Mouse (Mus musculus): Measurements from ENCODE around the gene Prrc2b. TPM values are rescaled to one million over a fixed set of nuclear protein-coding genes. Genes with fewer than 3 reads are reported as not detected.
A peak's percentile ranks its signal among the peaks of the same experiment; 100 is the strongest.

The Prrc2b gene
- polyA plus RNA-seq, 1 experiment from 2014 or later = 33.6 TPM

- DNase-seq (ENCODE audit: low spot score) = no peak
Measured at GRCm38 (mm10) chr2:32160967-32161366, 10.1 kb downstream of the Prrc2b start.

GRCm38 (mm10) chr2:32162102-32162501, 11.2 kb downstream of the Prrc2b start:
- no peak for DNase-seq (ENCODE audit: low spot score)

GRCm38 (mm10) chr2:32162646-32163045, 11.8 kb downstream of the Prrc2b start:
- DNase-seq (ENCODE audit: low spot score) = no peak

GRCm38 (mm10) chr2:32163057-32163456, 12.2 kb downstream of the Prrc2b start:
- no peak for DNase-seq (ENCODE audit: low spot score)

GRCm38 (mm10) chr2:32164503-32164902, 13.6 kb downstream of the Prrc2b start:
- DNase-seq (ENCODE audit: low spot score) = no peak

- no peak for DNase-seq (ENCODE audit: low spot score)
Measured at GRCm38 (mm10) chr2:32165040-32165800, 14.3 kb downstream of the Prrc2b start.

- peak; percentile 72 for DNase-seq (ENCODE audit: low spot score)
Measured at GRCm38 (mm10) chr2:32166581-32166980, 15.7 kb downstream of the Prrc2b start.

- no peak for DNase-seq (ENCODE audit: low spot score)
Measured at GRCm38 (mm10) chr2:32167034-32167770, 16.3 kb downstream of the Prrc2b start.

- peak; percentile 93 for DNase-seq (ENCODE audit: low spot score)
Measured at GRCm38 (mm10) chr2:32167819-32168218, 16.9 kb downstream of the Prrc2b start.

GRCm38 (mm10) chr2:32169292-32169691, 18.4 kb downstream of the Prrc2b start:
- no peak for DNase-seq (ENCODE audit: low spot score)

- no peak for DNase-seq (ENCODE audit: low spot score)
Measured at GRCm38 (mm10) chr2:32170010-32170409, 19.1 kb downstream of the Prrc2b start.

GRCm38 (mm10) chr2:32171658-32172433, 21.0 kb downstream of the Prrc2b start:
- no peak for DNase-seq (ENCODE audit: low spot score)

GRCm38 (mm10) chr2:32174170-32174741, 23.4 kb downstream of the Prrc2b start:
- no peak for DNase-seq (ENCODE audit: low spot score)

GRCm38 (mm10) chr2:32175051-32175466, 24.2 kb downstream of the Prrc2b start:
- peak; percentile 60 for DNase-seq (ENCODE audit: low spot score)

GRCm38 (mm10) chr2:32175508-32175907, 24.6 kb downstream of the Prrc2b start:
- DNase-seq (ENCODE audit: low spot score) = no peak

GRCm38 (mm10) chr2:32176848-32177247, 26.0 kb downstream of the Prrc2b start:
- DNase-seq (ENCODE audit: low spot score) = no peak

GRCm38 (mm10) chr2:32177397-32178060, 26.6 kb downstream of the Prrc2b start:
- DNase-seq (ENCODE audit: low spot score) = no peak

- no peak for DNase-seq (ENCODE audit: low spot score)
Measured at GRCm38 (mm10) chr2:32179363-32179762, 28.5 kb downstream of the Prrc2b start.

- DNase-seq (ENCODE audit: low spot score) = no peak
Measured at GRCm38 (mm10) chr2:32180127-32180526, 29.2 kb downstream of the Prrc2b start.

- peak; percentile 88 for DNase-seq (ENCODE audit: low spot score)
Measured at GRCm38 (mm10) chr2:32181364-32181763, 30.5 kb downstream of the Prrc2b start.

GRCm38 (mm10) chr2:32182119-32182518, 31.2 kb downstream of the Prrc2b start:
- DNase-seq (ENCODE audit: low spot score) = no peak
